Mouse (Mus musculus) E14TG2a.4 (cell line): ENCODE data around the gene Mark4.

Source experiments
- H3K27me3 ChIP-seq: 2 replicates; pipeline ENCODE4 v1.6.1; 2014; ENCODE audit warnings: low read length, control low read depth; ENCODE audit not compliant: insufficient read depth
- H3K36me3 ChIP-seq: 2 replicates; pipeline ENCODE4 v1.6.1; 2014; ENCODE audit warnings: low read length, control low read depth; ENCODE audit not compliant: insufficient read depth
- H3K4me1 ChIP-seq: replicated peaks from 2 replicates; pipeline ENCODE4 v1.6.1; 2014; ENCODE audit warnings: low read depth, low read length, control low read depth
- H3K4me3 ChIP-seq: replicated peaks from 2 replicates; pipeline ENCODE4 v1.5.1; 2014; ENCODE audit warnings: mild to moderate bottlenecking, low read length
- H3K9me3 ChIP-seq: 2 replicates; pipeline ENCODE4 v1.6.1; 2014; ENCODE audit warnings: low read length, control low read depth
- CTCF ChIP-seq: conservative IDR thresholded peaks from 2 replicates; pipeline ENCODE4 v1.5.1; 2014; ENCODE audit warnings: low read length
- NANOG ChIP-seq: IDR thresholded peaks from 2 replicates; pipeline ENCODE4 v1.6.1; 2014; ENCODE audit warnings: borderline replicate concordance, low read length, mixed read lengths
- POU5F1 ChIP-seq: IDR thresholded peaks from 2 replicates; pipeline ENCODE4 v1.6.1; 2014; ENCODE audit warnings: low read length, borderline replicate concordance

The Mark4 gene

GRCm38 (mm10) chr7:19477084-19477483 is 18.5 kb upstream of the Mark4 start:
- Histone ChIP-seq H3K27me3 (peaks cover 67% of the 10 kb centered on the region), H3K4me1 (peaks cover 32% of the 10 kb centered on the region), H3K36me3 (no peaks in the 10 kb centered on the region), H3K4me3 (no peak overlapping the region), H3K9me3 (peaks cover 4% of the 10 kb centered on the region; the same call in 1 of the 2 replicates)
- no peak for TF ChIP-seq POU5F1

GRCm38 (mm10) chr7:19473875-19474443 is 15.3 kb upstream of the Mark4 start:
- peaks cover 51% of the 10 kb centered on the region for H3K4me1 ChIP-seq
- TF ChIP-seq POU5F1 (no peak), CTCF (no peak), NANOG (no peak)
- peaks cover 4% of the 10 kb centered on the region; the same call in 1 of the 2 replicates for H3K9me3 ChIP-seq
- peaks cover 77% of the 10 kb centered on the region for H3K27me3 ChIP-seq
- H3K36me3 ChIP-seq: no peaks in the 10 kb centered on the region
- H3K4me3 ChIP-seq: peak overlapping the region; percentile 79

GRCm38 (mm10) chr7:19472403-19472802 is 13.8 kb upstream of the Mark4 start:
- H3K4me3 ChIP-seq: no peak overlapping the region
- H3K36me3 ChIP-seq: no peaks in the 10 kb centered on the region
- H3K4me1 ChIP-seq: peaks cover 52% of the 10 kb centered on the region
- H3K27me3 ChIP-seq: peaks cover 73% of the 10 kb centered on the region
- TF ChIP-seq NANOG (no peak), CTCF (no peak), POU5F1 (no peak)
- peaks cover 4% of the 10 kb centered on the region; the same call in 1 of the 2 replicates for H3K9me3 ChIP-seq

- Histone ChIP-seq H3K4me1 (peaks cover 63% of the 10 kb centered on the region), H3K4me3 (no peak overlapping the region), H3K36me3 (no peaks in the 10 kb centered on the region), H3K9me3 (peaks cover 3% of the 10 kb centered on the region; the same call in 1 of the 2 replicates), H3K27me3 (peaks cover 74% of the 10 kb centered on the region)
- no peak for TF ChIP-seq NANOG
- TF ChIP-seq CTCF: no peak
- no peak for TF ChIP-seq POU5F1
These were observed 11.7 kb upstream of the Mark4 start for GRCm38 (mm10) chr7:19470308-19470707.

GRCm38 (mm10) chr7:19469404-19469803 is 10.8 kb upstream of the Mark4 start:
- Histone ChIP-seq H3K27me3 (peaks cover 73% of the 10 kb centered on the region), H3K9me3 (no peaks in the 10 kb centered on the region), H3K36me3 (no peaks in the 10 kb centered on the region), H3K4me3 (peak overlapping the region; percentile 77), H3K4me1 (peaks cover 72% of the 10 kb centered on the region)
- TF ChIP-seq POU5F1 (no peak), CTCF (no peak), NANOG (no peak)

- peaks cover 67% of the 10 kb centered on the region for H3K27me3 ChIP-seq
- no peaks in the 10 kb centered on the region for H3K36me3 ChIP-seq
- H3K4me3 ChIP-seq: no peak overlapping the region
- no peaks in the 10 kb centered on the region for H3K9me3 ChIP-seq
- TF ChIP-seq NANOG: no peak
- peaks cover 76% of the 10 kb centered on the region for H3K4me1 ChIP-seq
These were observed 9.7 kb upstream of the Mark4 start for GRCm38 (mm10) chr7:19468279-19468678.

GRCm38 (mm10) chr7:19467638-19468037 is 9.0 kb upstream of the Mark4 start:
- Histone ChIP-seq H3K36me3 (no peaks in the 10 kb centered on the region), H3K27me3 (peaks cover 61% of the 10 kb centered on the region), H3K4me1 (peaks cover 77% of the 10 kb centered on the region), H3K9me3 (no peaks in the 10 kb centered on the region), H3K4me3 (no peak overlapping the region)
- TF ChIP-seq NANOG (no peak), CTCF (no peak), POU5F1 (no peak)

- H3K4me3 ChIP-seq: no peak overlapping the region
- no peaks in the 10 kb centered on the region for H3K36me3 ChIP-seq
- peaks cover 51% of the 10 kb centered on the region for H3K27me3 ChIP-seq
- TF ChIP-seq POU5F1: no peak
- no peak for TF ChIP-seq CTCF
- no peak for TF ChIP-seq NANOG
- H3K9me3 ChIP-seq: no peaks in the 10 kb centered on the region
- peaks cover 77% of the 10 kb centered on the region for H3K4me1 ChIP-seq
These were observed 8.1 kb upstream of the Mark4 start for GRCm38 (mm10) chr7:19466602-19467145.
